Mouse (Mus musculus) lung, embryonic 16.5 days (tissue): ENCODE measurements around the gene Kmt2b. TPM values are rescaled to one million over a fixed set of nuclear protein-coding genes. Genes with fewer than 3 reads are reported as not detected.

Experiments
- ATAC-seq: fragments of 200-750 bp; cut with Nextera tagmentation; 2 replicates; pipeline ENCODE4 v1.8.0; 2017; ENCODE audit warnings: low read depth, mild to moderate bottlenecking, moderate library complexity
- H3K27ac ChIP-seq: fragments of 300-500 bp; sonication (generic); 2 replicates; pipeline ENCODE4 v1.5.1; 2014; ENCODE audit warnings: mild to moderate bottlenecking, control low read depth, low read length
- H3K27me3 ChIP-seq: fragments of 300-500 bp; sonication (generic); 2 replicates; pipeline ENCODE4 v1.6.1; 2014; ENCODE audit warnings: low read depth, low read length, mixed read lengths; ENCODE audit not compliant: control insufficient read depth, insufficient read depth
- H3K36me3 ChIP-seq: fragments of 300-500 bp; sonication (generic); 2 replicates; pipeline ENCODE4 v1.6.1; 2014; ENCODE audit warnings: low read length; ENCODE audit not compliant: control insufficient read depth, insufficient read depth
- H3K4me1 ChIP-seq: fragments of 300-500 bp; sonication (generic); replicated peaks from 2 replicates; pipeline ENCODE4 v1.6.1; 2014; ENCODE audit warnings: low read length, mixed read lengths; ENCODE audit not compliant: control insufficient read depth, insufficient read depth
- H3K4me2 ChIP-seq: fragments of 300-500 bp; sonication (generic); 2 replicates; pipeline ENCODE4 v1.6.1; 2014; ENCODE audit warnings: low read depth, low read length, control low read depth
- H3K4me3 ChIP-seq: fragments of 300-500 bp; sonication (generic); 2 replicates; pipeline ENCODE4 v1.5.1; 2014; ENCODE audit warnings: mild to moderate bottlenecking, low read length, control low read depth
- H3K9ac ChIP-seq: fragments of 300-500 bp; sonication (generic); 2 replicates; pipeline ENCODE4 v1.6.1; 2014; ENCODE audit warnings: low read length, control low read depth
- H3K9me3 ChIP-seq: fragments of 300-500 bp; sonication (generic); 2 replicates; pipeline ENCODE4 v1.6.1; 2016; ENCODE audit warnings: low read length; ENCODE audit not compliant: control insufficient read depth
- WGBS: fragments of 180-500 bp; shearing (Covaris S2); extraction: QIAGEN DNeasy Blood & Tissue Kit; methylation state at CpG from one replicate; pipeline ENCODE4 v1.1.7; 2014; 5-methylcytosine and 5-hydroxymethylcytosine counted together
- polyA plus RNA-seq: library from polyadenylated mRNA; unstranded; fragments of >200 nt; fragmentation: Nextera tagmentation; extraction: Ambion mirVana; gene quantifications from 2 replicates; pipeline ENCODE4 v1.2.1, GENCODE M21; 2015

Gene Kmt2b
- polyA plus RNA-seq, 1 experiment from 2014 or later, result 8.7 TPM

DNA sequence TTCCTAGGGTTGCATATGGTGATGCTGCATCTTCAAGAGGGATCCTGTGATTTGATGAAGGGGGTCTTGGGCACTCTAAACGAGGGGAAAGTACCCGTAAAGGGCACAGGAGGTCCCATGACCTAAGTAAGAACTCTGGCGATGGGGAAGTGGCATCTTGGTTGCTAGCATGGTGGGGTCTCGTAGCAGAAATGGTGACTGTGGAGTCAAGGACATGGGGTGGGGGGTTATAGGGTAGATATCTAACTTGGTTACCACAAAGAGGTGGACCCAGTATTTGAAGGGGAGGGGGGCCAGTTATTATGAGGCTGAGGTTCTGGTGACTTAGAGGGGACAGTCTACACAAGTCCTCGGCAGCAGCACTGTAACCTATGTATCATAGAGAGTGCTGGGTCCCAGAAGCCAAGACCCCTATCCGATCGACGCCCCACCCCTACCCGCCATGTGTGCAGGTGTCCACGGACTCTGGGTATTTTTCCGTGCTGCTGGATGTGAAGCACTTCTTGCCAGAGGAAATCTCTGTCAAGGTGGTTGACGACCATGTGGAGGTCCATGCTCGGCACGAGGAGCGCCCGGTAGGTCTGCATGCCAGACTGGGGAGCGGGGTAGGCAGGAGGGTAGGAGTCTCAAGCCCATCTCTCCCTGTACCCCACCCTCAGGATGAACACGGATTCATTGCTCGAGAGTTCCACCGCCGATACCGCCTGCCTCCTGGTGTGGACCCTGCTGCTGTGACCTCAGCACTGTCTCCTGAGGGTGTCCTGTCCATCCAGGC lies 34.5 kb downstream of the Kmt2b start:
- Histone ChIP-seq H3K9me3 (no peaks in the 10 kb centered on the region), H3K4me3 (peak overlapping the region; percentile 80), H3K36me3 (peaks cover 19% of the 10 kb centered on the region), H3K27me3 (no peaks in the 10 kb centered on the region), H3K4me2 (peak overlapping the region; percentile 83), H3K4me1 (peaks cover 17% of the 10 kb centered on the region), H3K27ac (no peak overlapping the region; the same call in 1 of the 2 replicates), H3K9ac (peak overlapping the region; percentile 92)
- 82% methylated on average over 22 of the region's 22 CpGs for WGBS
- no peak for ATAC-seq

DNA sequence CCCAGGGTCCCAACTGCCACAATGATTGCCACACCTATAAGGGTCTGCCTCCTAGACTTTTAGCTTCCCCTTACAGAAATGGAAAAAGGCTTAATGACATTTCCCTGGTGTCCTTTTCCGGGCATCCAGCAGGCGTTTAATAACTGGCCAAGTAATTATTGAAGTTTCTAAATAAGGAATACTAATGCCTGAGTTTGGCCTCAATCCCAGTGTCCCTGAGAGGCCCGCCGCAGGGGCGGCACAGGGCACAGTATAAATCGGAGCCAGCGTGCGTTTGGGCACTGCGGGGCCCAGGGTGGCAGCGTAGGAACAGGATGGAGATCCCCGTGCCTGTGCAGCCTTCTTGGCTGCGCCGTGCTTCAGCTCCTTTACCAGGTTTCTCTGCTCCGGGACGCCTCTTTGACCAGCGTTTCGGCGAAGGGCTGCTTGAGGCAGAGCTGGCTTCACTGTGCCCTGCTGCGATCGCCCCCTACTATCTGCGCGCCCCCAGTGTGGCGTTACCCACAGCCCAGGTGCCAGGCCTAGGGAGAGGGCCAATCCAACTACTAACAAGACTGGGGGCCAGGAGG lies 35.4 kb downstream of the Kmt2b start:
- H3K27ac ChIP-seq, result peak overlapping the region; percentile 97
- peak overlapping the region; percentile 83 for H3K4me2 ChIP-seq
- H3K9me3 ChIP-seq, result no peaks in the 10 kb centered on the region
- peak overlapping the region; percentile 92 for H3K9ac ChIP-seq
- peak; percentile 11; the same call in 1 of the 2 replicates for ATAC-seq
- peak overlapping the region; percentile 80 for H3K4me3 ChIP-seq
- WGBS, result 2% methylated on average over 23 of the region's 23 CpGs
- H3K27me3 ChIP-seq, result no peaks in the 10 kb centered on the region
- peaks cover 10% of the 10 kb centered on the region for H3K4me1 ChIP-seq
- H3K36me3 ChIP-seq, result peaks cover 19% of the 10 kb centered on the region

DNA sequence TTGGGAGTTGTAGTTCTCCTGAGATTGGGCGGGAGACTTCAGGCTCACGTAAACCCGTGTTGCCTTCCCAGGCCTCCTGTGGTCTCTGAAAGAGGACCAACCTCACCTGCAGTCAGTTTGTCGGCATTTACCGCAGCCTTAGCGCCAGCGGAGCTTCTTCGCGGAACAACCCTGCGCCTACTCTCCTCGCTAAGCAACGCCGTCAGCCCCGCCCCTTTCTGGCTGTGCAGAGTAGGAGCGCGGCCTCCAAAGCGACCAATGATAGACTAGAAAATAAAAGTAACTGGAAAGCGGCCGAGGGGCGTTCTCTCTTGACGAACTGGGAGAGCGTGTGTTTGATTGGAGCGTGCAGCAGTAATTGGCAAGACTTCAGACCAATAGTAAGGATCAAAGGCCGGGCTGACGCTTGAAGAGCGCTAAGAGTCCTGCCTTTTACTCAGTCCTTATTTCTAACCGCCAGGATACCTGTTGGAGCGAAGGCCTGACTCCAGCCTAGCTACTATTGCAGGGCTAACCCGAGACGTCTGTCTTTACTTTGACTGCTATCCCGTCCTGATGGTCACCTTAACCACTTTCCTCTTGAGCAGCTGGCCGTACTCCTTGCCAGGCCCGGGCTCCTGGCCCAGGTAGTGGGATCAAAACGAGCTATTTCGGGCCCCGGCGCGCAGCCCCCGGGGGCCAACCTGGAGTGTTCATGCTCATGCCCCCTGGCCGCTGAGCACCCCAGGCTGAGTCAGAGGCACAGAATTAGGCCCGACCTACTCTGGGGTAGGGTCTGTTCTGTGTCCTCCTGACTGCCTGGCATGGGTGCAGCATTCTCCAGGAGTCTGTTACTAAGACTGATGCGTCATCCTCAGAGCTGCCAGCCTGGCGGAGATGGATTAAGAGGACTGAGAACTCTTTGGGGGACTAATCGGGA lies 36.2 kb downstream of the Kmt2b start, which contains the start of the genes Hspb6 and Proser3:
Hspb6 (plus strand) TSS at position 77 of the 919 bp plus-strand sequence.
Proser3 (minus strand) TSS at position 198 of the 919 bp plus-strand sequence.
- Histone ChIP-seq H3K27ac (peak within 1 kb of the TSS; percentile 99), H3K9me3 (no peaks in the 10 kb centered on the region), H3K27me3 (no peaks in the 10 kb centered on the region), H3K36me3 (peaks cover 22% of the 10 kb centered on the region), H3K4me3 (peak within 1 kb of the TSS; percentile 80), H3K9ac (peak within 1 kb of the TSS; percentile 92), H3K4me1 (peaks cover 9% of the 10 kb centered on the region; the same call in 1 of the 2 replicates), H3K4me2 (peak within 1 kb of the TSS; percentile 83)
- under 1% methylated on average over 44 of the region's 44 CpGs for WGBS
- peak; percentile 96 for ATAC-seq

DNA sequence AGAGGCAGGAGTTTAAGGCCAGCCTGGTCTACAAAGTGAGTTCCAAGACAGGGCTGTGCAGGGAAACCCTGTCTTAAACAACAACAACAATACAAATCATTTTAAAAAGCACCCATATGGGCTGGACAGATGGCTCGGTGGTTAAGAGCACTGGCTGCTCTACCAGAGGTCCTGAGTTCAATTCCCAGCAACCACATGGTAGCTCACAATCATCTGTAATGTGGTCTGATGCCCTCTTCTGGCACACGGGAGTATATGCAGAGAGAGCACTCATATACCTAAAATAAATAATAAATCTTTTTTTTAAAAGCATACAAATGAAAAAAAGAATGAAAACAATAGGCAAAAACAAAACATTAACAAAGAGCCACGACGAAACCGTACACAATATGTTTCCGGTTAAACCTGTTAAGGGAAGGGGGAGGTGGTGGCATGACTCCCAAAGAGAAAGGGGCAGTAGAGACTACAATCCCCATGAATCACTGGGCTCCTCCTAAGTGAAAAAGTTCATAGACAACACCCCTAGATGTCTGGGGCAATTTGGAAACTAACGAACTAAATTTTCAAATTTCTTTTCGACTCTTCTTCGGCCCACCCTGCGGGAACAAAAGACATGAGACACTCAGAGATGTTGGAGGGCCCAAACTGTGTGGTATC lies 37.0 kb downstream of the Kmt2b start:
- Histone ChIP-seq H3K27me3 (no peaks in the 10 kb centered on the region), H3K9ac (peak overlapping the region; percentile 83), H3K9me3 (no peaks in the 10 kb centered on the region), H3K4me1 (peaks cover 9% of the 10 kb centered on the region; the same call in 1 of the 2 replicates), H3K4me2 (peak overlapping the region; percentile 45), H3K27ac (peak overlapping the region; percentile 99), H3K4me3 (peak overlapping the region; percentile 80), H3K36me3 (peaks cover 14% of the 10 kb centered on the region)
- ATAC-seq, result peak; percentile 65
- WGBS, result 2% methylated on average over 10 of the region's 10 CpGs

DNA sequence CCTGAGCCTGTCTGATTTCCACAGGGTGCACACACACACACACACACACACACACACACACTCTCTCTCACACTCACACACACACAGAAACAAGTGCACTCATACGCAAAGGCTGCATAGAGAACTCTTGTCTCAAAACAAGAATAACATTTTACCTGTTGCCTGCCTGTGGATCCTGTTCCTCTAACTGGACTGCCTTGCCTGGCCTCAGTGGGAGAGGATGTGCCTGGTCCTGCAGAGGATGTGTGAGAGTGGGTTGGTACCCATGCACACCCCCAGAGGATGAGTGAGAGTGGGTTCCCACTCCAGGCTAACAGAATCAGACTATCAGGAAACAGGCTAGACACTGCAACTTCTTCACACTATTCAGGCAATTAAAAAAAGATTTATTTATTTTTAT lies 37.9 kb downstream of the Kmt2b start:
- Histone ChIP-seq H3K36me3 (peaks cover 10% of the 10 kb centered on the region), H3K27me3 (no peaks in the 10 kb centered on the region), H3K4me1 (peaks cover 9% of the 10 kb centered on the region; the same call in 1 of the 2 replicates), H3K9me3 (no peaks in the 10 kb centered on the region), H3K4me2 (no peak overlapping the region), H3K4me3 (no peak overlapping the region), H3K9ac (no peak overlapping the region), H3K27ac (no peak overlapping the region)
- ATAC-seq, result no peak
- WGBS, result 77% methylated on average over 1 of the region's 1 CpGs

DNA sequence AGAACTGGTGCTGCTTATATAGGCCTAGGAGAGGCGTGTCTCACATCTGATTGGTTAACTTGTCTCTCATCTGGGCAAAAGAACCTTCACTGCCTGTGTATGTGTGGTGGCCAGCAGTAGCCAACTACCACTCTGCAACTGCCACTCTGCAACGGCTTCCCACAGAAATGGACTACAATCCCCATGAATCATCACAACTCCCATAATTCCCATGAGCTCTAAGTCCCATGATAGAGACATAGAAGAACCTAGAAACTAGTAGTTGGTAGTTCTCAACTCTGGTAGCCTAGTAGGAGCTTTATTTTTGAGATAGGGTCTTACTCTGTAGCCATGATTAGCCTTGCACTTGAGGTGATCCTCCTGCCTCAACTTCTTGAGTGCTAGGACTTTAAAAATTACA lies 38.6 kb downstream of the Kmt2b start:
- WGBS, result 94% methylated on average over 2 of the region's 2 CpGs
- Histone ChIP-seq H3K4me2 (no peak overlapping the region), H3K36me3 (peaks cover 8% of the 10 kb centered on the region), H3K27me3 (no peaks in the 10 kb centered on the region), H3K4me1 (peaks cover 9% of the 10 kb centered on the region; the same call in 1 of the 2 replicates), H3K9me3 (no peaks in the 10 kb centered on the region), H3K9ac (no peak overlapping the region), H3K4me3 (no peak overlapping the region), H3K27ac (no peak overlapping the region)
- no peak for ATAC-seq

DNA sequence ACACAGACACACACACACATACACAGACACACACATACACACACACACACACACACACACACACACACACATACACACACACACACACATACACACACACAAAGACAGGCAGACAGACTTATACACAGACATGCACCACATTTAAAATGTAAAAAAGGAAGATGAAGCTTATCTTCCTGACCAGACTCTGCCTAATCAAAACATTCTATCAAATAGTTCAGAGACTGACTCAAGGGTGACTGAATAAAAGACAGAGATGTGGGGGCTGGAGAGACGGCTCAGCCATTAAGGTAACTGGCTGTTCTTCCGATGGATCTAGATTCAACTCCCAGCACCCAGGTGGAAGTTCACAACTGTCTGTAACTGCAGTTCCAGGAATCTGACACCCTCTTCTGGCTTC lies 44.2 kb downstream of the Kmt2b start:
- Histone ChIP-seq H3K4me1 (no peaks in the 10 kb centered on the region), H3K9me3 (no peaks in the 10 kb centered on the region), H3K9ac (no peak overlapping the region), H3K4me2 (no peak overlapping the region), H3K27ac (no peak overlapping the region), H3K27me3 (no peaks in the 10 kb centered on the region), H3K4me3 (no peak overlapping the region), H3K36me3 (peaks cover 10% of the 10 kb centered on the region; the same call in 1 of the 2 replicates)
- WGBS, result 85% methylated on average over 2 of the region's 2 CpGs
- no peak for ATAC-seq

DNA sequence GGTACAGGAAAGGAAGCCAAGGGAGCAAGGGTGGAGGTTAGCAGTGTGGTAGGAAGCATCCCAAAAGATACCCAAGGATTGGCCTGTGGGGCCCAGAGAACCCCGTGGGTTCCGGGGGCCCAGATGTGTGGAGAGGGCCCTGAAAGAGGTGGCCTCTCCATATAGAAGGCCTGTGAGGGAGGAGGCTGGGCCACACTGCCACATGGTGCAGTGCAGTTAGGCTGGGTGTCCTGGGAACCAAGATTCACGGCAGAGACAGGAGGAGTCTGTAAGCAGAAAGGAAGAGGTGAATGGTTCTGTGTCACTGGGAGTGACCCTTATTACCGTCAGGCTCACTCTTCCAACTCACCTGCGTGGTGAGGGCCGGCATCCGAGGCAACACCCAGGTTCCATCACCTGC lies 48.0 kb downstream of the Kmt2b start:
- Histone ChIP-seq H3K4me1 (no peaks in the 10 kb centered on the region), H3K9me3 (no peaks in the 10 kb centered on the region), H3K27me3 (no peaks in the 10 kb centered on the region), H3K36me3 (peaks cover 8% of the 10 kb centered on the region; the same call in 1 of the 2 replicates), H3K4me2 (no peak overlapping the region), H3K9ac (no peak overlapping the region), H3K4me3 (no peak overlapping the region), H3K27ac (no peak overlapping the region)
- no peak for ATAC-seq
- 87% methylated on average over 7 of the region's 7 CpGs for WGBS
